Mouse (Mus musculus): Measurements from ENCODE around the gene Glt8d2.

DNA sequence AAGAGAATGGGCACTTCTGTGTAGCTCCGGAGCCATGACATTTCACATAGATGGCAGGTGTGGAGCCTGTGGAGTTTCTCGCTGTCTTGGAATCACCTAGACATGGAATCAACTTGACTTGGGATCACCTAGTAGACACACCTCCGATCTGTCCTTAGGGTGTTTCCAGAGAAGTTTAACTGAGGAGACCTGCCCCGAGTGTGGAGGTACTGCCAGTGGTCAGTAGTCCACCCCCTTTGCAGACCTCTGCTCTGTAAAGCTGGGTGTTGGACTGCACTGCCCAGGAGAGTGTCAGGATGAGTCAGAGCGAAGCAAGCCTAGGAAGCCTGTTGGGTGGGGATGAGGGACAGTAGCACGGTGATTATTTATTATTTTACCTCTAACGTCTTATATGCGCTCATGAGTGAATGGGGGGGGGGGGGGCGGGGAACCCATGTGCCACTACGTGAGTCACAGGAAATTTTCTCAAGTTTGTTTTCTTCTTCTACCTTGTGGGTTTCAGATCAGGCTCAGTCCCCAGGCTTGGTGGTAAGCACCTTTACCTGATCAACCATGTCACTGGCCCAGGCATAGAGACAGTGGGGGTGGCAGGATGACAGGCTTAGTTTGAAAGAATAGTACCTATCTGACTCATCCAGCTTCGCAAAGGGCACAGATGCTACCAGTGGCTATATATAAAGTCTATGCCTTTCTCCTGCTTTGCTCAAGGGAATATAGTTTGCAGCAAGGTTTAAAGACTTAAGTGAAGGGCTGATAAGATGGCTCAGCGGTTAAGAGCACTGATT lies 57.8 kb downstream of the Glt8d2 start:
- no peak for TF ChIP-seq CTCF (IDR thresholded peaks at IDR 0.05; ENCODE audit: control insufficient read depth, insufficient read depth, low read length)
- no peak for TF ChIP-seq POLR2A (IDR thresholded peaks at IDR 0.05; ENCODE audit: borderline replicate concordance, control insufficient read depth, low read depth, low read length)

All from bone marrow, adult 2 months (tissue).